Mouse (Mus musculus): ENCODE measurements around the gene Gm10959.
"Not testable (repeated sequence)": the region's sequence is repeated elsewhere in the genome, so short reads cannot be mapped to it uniquely, and the experiment has no call there.

The Gm10959 gene

DNA sequence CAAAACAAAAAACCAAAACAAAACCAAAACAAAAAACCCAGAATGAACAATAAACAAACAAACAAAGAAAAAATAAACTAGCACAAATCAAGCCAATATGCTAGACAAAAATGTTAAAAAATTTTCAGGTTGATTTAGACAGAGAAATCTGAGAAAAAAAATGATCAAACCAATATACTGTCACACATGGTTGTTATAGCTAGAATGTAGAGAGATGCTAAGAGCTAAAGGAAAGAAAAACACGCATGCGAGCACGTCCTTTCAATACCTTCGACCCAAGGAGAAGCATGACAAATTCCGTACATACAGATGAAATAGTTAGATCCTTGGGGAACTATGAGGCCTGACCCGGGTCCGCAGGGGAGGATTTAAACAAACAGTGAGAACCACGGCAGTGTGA, at the start of gene Gm10959:
Gene Gm10959 (minus strand): TSS at position 101 of the 400 bp plus-strand sequence.
- DNase-seq (ENCODE audit: low read depth, low spot score), result no peak

DNA sequence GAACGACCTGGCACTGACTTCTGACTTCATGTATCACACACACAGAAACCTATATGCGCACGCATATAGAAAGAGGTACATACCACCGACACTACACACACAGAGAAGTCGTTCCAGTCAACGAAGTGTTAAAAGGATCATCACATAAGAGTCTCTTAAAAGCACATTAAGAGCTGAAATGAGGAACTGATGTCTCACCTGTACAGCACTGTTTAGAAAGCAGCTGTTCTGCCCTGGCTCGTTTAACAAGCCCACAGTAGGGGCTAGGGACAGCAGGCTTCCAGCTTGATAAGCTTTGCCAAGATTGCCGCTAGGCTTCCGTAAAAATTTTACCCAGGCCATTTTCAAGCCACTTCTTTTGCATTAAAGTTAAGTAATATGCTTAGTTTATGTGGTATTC, 49.2 kb upstream of the Gm10959 start:
- DNase-seq (ENCODE audit: low read depth, low spot score), result no peak

DNA sequence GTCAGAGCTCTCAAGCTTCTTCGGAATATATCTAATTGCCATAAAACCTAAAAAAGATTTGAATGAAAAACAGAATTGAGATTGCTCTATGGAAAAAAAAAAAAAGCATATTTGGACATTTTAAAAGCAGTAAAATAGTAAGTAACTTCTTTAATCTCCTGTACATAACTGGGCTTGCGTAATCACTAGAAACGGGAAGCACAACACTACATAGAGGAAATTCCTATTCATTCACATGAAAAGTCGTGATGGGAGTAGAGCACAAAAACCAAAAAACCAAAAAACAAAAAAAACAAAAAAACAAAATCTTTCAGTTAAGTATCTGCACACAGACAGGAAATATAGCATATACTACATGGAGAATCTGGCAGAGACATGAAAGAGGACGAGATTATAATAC, 45.1 kb upstream of the Gm10959 start:
- no peak for DNase-seq (ENCODE audit: low read depth, low spot score)

GRCm38 (mm10) chr3:122950129-122950528, 31.0 kb upstream of the Gm10959 start:
- no peak for DNase-seq (ENCODE audit: low read depth, low spot score)

GRCm38 (mm10) chr3:122943387-122943890, 24.3 kb upstream of the Gm10959 start:
- DNase-seq (ENCODE audit: low read depth, low spot score), result no peak

DNA sequence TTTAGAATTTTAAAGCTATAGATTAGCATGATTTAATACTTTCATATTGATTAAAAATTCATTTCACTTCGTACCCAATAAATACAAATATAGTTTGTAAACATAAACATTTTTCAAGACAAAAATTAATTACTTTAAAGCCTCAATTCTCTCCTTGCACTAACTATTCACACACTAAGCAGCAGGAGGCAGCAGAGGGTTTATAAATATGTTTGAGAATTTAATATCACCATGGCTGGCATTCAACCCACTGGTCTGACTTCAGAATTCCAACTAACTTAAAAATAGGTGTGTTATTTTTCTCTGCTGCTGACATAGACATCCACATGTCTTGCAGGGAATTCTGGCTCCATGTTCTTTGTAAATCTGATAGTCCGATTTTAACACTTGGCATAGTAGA, 20.1 kb upstream of the Gm10959 start:
- DNase-seq (ENCODE audit: low read depth, low spot score), result peak; percentile 82

DNA sequence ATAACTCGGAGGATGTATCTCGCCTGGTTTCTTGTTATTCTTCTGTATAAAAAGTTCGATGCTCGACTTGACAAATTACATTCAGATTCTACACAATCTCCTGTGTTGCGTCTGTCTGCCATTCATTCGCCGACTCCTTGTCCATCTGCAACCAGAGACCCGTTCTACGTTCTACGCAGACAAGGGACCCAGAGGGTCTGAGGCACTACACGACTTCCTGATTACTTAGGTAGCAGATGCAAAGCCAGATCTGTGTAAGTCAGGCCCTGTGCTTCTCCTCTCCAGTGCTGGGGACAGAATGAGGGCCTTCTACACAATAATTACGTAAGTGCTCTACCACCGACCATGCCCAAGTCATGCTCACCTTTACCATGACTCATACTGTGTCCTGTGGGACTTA, 18.0 kb upstream of the Gm10959 start:
- not testable (repeated sequence) for DNase-seq (ENCODE audit: low read depth, low spot score)

DNA sequence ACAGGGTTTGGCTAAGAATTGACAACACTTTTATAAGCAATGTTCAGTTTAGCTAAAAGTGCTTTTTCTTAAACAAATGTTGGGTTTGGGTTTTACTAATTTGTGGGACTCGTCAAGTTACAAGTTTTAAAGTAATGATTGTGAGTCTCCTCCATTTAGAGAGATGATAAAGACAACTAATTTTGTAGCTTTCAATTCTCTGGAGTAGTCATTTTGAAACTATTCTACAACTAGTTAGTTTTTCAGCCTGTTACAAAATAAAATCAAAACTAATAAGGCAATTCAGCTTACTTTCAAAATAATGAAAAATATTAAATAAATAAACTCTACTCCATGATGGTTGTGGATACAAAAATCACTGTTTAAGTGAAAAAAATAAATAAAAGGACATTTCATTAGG, 13.3 kb upstream of the Gm10959 start:
- no peak for DNase-seq (ENCODE audit: low read depth, low spot score)

GRCm38 (mm10) chr3:122929723-122930122, 10.6 kb upstream of the Gm10959 start:
- no peak for DNase-seq (ENCODE audit: low read depth, low spot score)

GRCm38 (mm10) chr3:122924009-122924914, 5.1 kb upstream of the Gm10959 start, which contains the start of gene 1810037I17Rik:
Gene 1810037I17Rik, plus strand, starts transcription at chr3:122924203.
- DNase-seq (ENCODE audit: low read depth, low spot score), result peak; percentile 96

GRCm38 (mm10) chr3:122923147-122923546, 4.0 kb upstream of the Gm10959 start:
- no peak for DNase-seq (ENCODE audit: low read depth, low spot score)

GRCm38 (mm10) chr3:122921676-122922527, 2.7 kb upstream of the Gm10959 start:
- no peak for DNase-seq (ENCODE audit: low read depth, low spot score)

DNA sequence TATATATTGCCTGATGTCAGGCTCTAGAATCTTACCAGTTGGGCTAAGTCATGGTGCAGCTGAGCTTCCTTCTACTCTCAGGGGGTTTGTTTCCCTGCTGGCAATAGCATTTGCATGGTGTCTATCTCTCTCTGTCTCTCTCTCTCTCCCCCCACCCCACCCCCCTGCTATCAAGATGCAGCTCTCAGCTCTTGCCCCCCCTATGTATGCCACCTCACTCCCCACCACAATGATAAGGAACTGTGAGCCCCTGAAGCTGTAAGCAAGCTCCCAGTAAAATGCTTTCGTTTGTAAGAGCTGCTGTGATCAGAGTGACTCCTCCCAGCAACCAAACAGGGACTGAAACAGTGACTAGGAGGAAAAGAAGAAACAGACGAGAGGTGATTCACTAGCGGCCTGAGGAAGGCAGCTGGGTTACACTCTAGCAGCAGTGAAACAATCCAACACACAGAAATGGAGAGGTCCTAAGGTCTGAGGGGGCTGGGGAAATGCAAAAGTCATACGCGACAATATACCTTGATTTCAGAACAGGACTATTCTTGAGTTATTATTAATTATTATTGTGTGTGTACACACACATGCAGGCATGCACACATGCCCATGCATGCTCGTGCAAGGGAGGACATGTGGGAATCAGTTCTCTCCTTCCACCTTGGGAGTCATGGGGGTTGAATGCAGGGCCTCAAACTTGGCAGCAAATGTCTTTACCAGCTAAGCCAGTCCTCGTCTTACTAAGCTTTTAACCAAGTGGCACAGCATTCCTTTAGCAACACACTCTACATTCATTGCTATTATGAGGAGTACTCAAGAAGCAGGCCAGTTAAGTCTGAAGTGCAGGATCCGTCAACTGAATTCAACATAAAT, 1.6 kb upstream of the Gm10959 start:
- DNase-seq (ENCODE audit: low read depth, low spot score), result no peak

DNA sequence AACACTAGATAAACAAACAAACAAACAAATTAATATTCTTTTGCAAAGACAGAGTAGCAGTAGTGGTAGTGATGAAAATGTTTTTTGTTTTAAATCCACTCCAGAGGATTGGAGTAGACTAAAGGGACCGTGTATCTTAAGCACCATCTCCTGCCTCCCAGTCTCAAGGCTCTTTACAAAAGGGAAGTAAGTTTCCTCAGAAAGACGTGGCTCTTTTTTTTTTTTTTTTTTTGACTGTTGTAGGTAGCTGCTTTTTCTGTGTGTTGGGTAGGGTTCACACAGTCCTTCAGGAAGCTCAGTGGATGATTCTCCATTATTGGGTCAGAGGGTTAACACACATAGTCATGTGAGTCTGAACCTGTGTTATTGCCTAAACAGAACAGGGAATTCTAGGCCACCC, 488 bp downstream of the Gm10959 start:
- DNase-seq (ENCODE audit: low read depth, low spot score), result no peak

DNA sequence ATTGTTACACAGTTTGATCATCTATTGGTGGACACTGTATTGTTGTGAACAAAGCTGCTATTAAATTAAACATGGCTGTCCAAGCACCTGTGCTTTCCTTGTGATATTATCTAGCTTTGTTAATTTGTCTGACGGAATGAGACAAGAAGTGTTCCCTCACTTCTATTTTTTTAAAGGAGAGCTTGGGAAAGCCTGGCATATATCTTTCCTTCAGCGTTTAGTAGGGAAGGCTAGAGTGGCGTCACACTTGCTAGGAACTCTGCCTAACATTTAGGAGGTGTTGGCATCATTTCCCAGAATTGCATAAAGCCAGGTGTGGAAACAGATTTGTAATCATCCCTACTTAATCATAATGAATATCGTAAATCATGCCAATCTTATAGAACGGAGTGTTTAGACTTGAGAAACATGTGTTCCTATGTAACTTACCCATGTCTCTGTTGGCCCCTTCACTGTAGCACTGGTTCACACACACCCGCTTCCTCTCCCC, 2.9 kb downstream of the Gm10959 start:
- DNase-seq (ENCODE audit: low read depth, low spot score), result no peak

DNA sequence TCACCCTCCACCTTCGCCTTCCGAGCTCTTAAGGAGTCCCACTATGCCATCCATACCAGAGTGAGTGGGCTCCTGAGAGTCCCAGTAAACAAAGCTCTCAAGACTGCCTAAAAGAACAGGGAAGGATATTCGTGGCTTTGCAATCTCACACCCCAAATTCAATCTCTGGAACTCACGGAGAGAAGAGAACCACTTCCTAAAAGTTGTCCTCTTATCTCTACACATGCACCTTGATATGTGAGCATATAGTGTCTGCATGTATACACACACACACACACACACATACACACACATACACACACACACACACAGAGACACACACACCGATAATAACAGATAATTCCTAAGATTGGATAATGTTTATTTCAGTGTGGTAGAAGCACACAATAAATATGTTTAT, 3.7 kb downstream of the Gm10959 start:
- DNase-seq (ENCODE audit: low read depth, low spot score), result no peak

DNA sequence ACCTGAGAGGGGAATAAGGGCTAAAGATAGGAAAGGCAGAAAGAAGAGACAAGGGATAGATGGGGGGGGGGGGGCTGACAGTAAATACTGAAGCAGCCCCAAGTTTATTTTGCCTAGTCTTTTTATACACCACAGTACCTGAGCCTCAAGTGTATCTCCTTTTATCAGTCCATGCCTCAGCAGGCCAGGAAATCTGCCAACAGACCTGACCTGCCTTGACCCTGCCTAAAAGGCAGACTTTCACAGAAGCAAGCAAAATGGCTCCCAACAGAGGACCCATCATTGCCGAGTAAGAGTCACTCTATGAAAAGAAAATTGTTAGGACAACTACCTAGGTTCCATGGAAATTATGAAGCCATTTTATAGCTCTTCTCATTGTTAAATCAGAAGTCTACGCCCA, 11.3 kb downstream of the Gm10959 start:
- no peak for DNase-seq (ENCODE audit: low read depth, low spot score)

GRCm38 (mm10) chr3:122903746-122904433, 15.3 kb downstream of the Gm10959 start:
- peak; percentile 13 for DNase-seq (ENCODE audit: low read depth, low spot score)

DNA sequence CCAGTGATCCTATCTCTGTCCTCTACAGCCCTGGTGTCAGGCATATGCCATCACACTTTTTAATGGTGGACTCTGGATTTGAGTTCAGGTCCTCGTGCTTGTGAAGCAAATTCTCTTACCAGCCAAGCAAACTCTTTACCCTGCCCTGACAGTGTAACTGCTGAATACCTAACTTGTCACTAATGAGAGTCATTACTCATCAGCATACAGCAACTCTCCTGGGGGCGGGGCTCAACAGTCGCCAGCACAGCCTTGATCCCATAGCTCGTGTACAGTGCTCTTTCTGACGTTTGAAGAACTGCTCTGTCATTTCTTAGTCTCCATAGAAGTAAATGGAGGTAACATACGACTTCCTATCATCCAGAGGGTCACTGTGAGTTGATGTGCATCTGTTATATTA, 20.9 kb downstream of the Gm10959 start:
- DNase-seq (ENCODE audit: low read depth, low spot score), result no peak

DNA sequence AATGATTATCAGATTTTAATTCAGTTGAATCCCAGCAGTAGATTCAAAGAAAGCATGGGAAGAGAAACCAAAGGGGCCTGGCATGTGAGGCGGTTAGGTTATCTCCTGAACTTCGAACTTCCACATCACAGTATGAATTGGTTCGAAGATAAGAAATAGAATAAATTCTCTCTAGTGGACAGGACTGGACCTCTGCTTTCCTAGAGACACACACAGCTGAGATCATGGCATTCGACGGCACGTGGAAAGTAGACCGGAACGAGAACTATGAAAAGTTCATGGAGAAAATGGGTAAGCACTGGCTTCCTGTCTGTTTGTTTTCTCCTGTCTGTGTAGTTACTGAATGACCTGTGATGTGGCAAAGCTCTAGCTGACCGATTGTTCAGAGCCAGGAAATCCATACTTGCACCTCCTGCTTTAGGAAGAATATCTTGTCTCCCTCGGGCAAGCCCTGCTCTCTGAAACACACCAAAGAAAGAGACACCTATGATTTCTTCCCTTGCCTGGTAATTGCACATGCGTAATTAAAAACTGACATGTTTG, 23.9 kb downstream of the Gm10959 start:
- DNase-seq (ENCODE audit: low read depth, low spot score), result no peak
